Mouse (Mus musculus) stomach, embryonic 15.5 days (tissue): ENCODE results near the gene Lyrm7. TPM values are rescaled to one million over a fixed set of nuclear protein-coding genes. Genes with fewer than 3 reads are reported as not detected.

ENCODE experiments used
- ATAC-seq: fragments of 200-750 bp; cut with Nextera tagmentation; 2 replicates; pipeline ENCODE4 v1.8.0; 2017; ENCODE audit warnings: low read depth, moderate number of reproducible peaks, moderate TSS enrichment; ENCODE audit not compliant: insufficient read depth, low FRiP score
- H3K27ac ChIP-seq: fragments of 300-500 bp; sonication (generic); 2 replicates; pipeline ENCODE4 v1.5.1; 2015; ENCODE audit warnings: mild to moderate bottlenecking, inconsistent platforms
- H3K27me3 ChIP-seq: fragments of 300-500 bp; sonication (generic); replicated peaks from 2 replicates; pipeline ENCODE4 v1.6.1; 2015; ENCODE audit warnings: inconsistent platforms
- H3K36me3 ChIP-seq: fragments of 300-500 bp; sonication (generic); 2 replicates; pipeline ENCODE4 v1.6.1; 2015; ENCODE audit warnings: inconsistent platforms
- H3K4me1 ChIP-seq: fragments of 300-500 bp; sonication (generic); 2 replicates; pipeline ENCODE4 v1.6.1; 2015; ENCODE audit warnings: inconsistent platforms
- H3K4me2 ChIP-seq: fragments of 300-500 bp; sonication (generic); 2 replicates; pipeline ENCODE4 v1.6.1; 2015; ENCODE audit warnings: mild to moderate bottlenecking, inconsistent platforms
- H3K4me3 ChIP-seq: fragments of 300-500 bp; sonication (generic); replicated peaks from 2 replicates; pipeline ENCODE4 v1.5.1; 2015; ENCODE audit warnings: inconsistent platforms
- H3K9ac ChIP-seq: fragments of 300-500 bp; sonication (generic); 2 replicates; pipeline ENCODE4 v1.6.1; 2015; ENCODE audit warnings: inconsistent platforms
- H3K9me3 ChIP-seq: fragments of 300-500 bp; sonication (generic); 2 replicates; pipeline ENCODE4 v1.6.1; 2016; ENCODE audit warnings: inconsistent platforms
- WGBS: fragments of 180-500 bp; shearing (Covaris S2); methylation state at CpG from one replicate; pipeline ENCODE4 v1.1.7; 2015; 5-methylcytosine and 5-hydroxymethylcytosine counted together
- polyA plus RNA-seq: library from polyadenylated mRNA; unstranded; fragments of >200 nt; fragmentation: Nextera tagmentation; extraction: Ambion mirVana; gene quantifications from 2 replicates; pipeline ENCODE4 v1.2.1, GENCODE M21; 2015

Lyrm7 gene
- polyA plus RNA-seq, 1 experiment from 2014 or later, result 7.5 TPM

- no peak for ATAC-seq
- 71% methylated on average over 6 of the region's 6 CpGs for WGBS
Observed at GRCm38 (mm10) chr11:54878893-54879292, 18.2 kb upstream of the Lyrm7 start.

GRCm38 (mm10) chr11:54876031-54876430 lies 15.3 kb upstream of the Lyrm7 start:
- Histone ChIP-seq H3K27me3 (no peaks in the 10 kb centered on the region), H3K4me2 (no peak overlapping the region), H3K4me1 (0 out of 2 replicates have a peak, but pooled peaks cover 2% of the 10 kb centered on the region), H3K36me3 (peaks cover 18% of the 10 kb centered on the region; the same call in 1 of the 2 replicates), H3K4me3 (no peak overlapping the region), H3K9ac (no peak overlapping the region), H3K27ac (no peak overlapping the region), H3K9me3 (no peaks in the 10 kb centered on the region)
- ATAC-seq, result no peak
- 83% methylated on average over 5 of the region's 5 CpGs for WGBS

More at GRCm38 (mm10) chr11:54878893-54879292, 18.2 kb upstream of the Lyrm7 start:
- Histone ChIP-seq H3K9ac (no peak overlapping the region), H3K4me1 (peaks cover 3% of the 10 kb centered on the region; the same call in 1 of the 2 replicates), H3K27ac (no peak overlapping the region), H3K9me3 (no peaks in the 10 kb centered on the region), H3K4me3 (no peak overlapping the region), H3K4me2 (no peak overlapping the region), H3K36me3 (0 out of 2 replicates have a peak, but pooled peaks cover 5% of the 10 kb centered on the region), H3K27me3 (no peaks in the 10 kb centered on the region)

- Histone ChIP-seq H3K9me3 (no peaks in the 10 kb centered on the region), H3K27me3 (no peaks in the 10 kb centered on the region), H3K4me2 (no peak overlapping the region), H3K9ac (no peak overlapping the region), H3K4me1 (peaks cover 14% of the 10 kb centered on the region), H3K27ac (no peak overlapping the region), H3K4me3 (no peak overlapping the region), H3K36me3 (peaks cover 34% of the 10 kb centered on the region)
- ATAC-seq, result no peak
- 80% methylated on average over 7 of the region's 7 CpGs for WGBS
Observed at GRCm38 (mm10) chr11:54871831-54872537, 11.3 kb upstream of the Lyrm7 start.

GRCm38 (mm10) chr11:54869318-54869717 lies 8.6 kb upstream of the Lyrm7 start:
- Histone ChIP-seq H3K4me1 (peaks cover 14% of the 10 kb centered on the region), H3K36me3 (peaks cover 34% of the 10 kb centered on the region), H3K4me2 (no peak overlapping the region), H3K9ac (no peak overlapping the region), H3K27me3 (no peaks in the 10 kb centered on the region), H3K4me3 (no peak overlapping the region), H3K9me3 (no peaks in the 10 kb centered on the region), H3K27ac (no peak overlapping the region)
- WGBS, result 82% methylated on average over 3 of the region's 3 CpGs
- no peak for ATAC-seq

- no peak overlapping the region for H3K9ac ChIP-seq
- no peak for ATAC-seq
- no peak overlapping the region for H3K27ac ChIP-seq
- peak overlapping the region; percentile 52; the same call in 1 of the 2 replicates for H3K4me2 ChIP-seq
- H3K9me3 ChIP-seq, result no peaks in the 10 kb centered on the region
- peaks cover 14% of the 10 kb centered on the region for H3K4me1 ChIP-seq
- WGBS, result 52% methylated on average over 2 of the region's 2 CpGs
- peaks cover 28% of the 10 kb centered on the region for H3K36me3 ChIP-seq
- no peak overlapping the region for H3K4me3 ChIP-seq
- H3K27me3 ChIP-seq, result no peaks in the 10 kb centered on the region
Observed at GRCm38 (mm10) chr11:54868445-54868844, 7.7 kb upstream of the Lyrm7 start.

GRCm38 (mm10) chr11:54867903-54868434 lies 7.3 kb upstream of the Lyrm7 start:
- H3K36me3 ChIP-seq, result peaks cover 28% of the 10 kb centered on the region
- no peaks in the 10 kb centered on the region for H3K9me3 ChIP-seq
- no peak for ATAC-seq
- no peak overlapping the region for H3K9ac ChIP-seq
- H3K27me3 ChIP-seq, result no peaks in the 10 kb centered on the region
- peak overlapping the region; percentile 85; the same call in 1 of the 2 replicates for H3K4me3 ChIP-seq
- 80% methylated on average over 3 of the region's 3 CpGs for WGBS
- H3K27ac ChIP-seq, result no peak overlapping the region
- H3K4me1 ChIP-seq, result peaks cover 14% of the 10 kb centered on the region
- H3K4me2 ChIP-seq, result peak overlapping the region; percentile 52

GRCm38 (mm10) chr11:54867049-54867385 lies 6.3 kb upstream of the Lyrm7 start:
- Histone ChIP-seq H3K27me3 (no peaks in the 10 kb centered on the region), H3K27ac (peak overlapping the region; percentile 92), H3K36me3 (peaks cover 26% of the 10 kb centered on the region), H3K9me3 (no peaks in the 10 kb centered on the region), H3K4me2 (peak overlapping the region; percentile 52), H3K4me1 (peaks cover 14% of the 10 kb centered on the region), H3K9ac (peak overlapping the region; percentile 93), H3K4me3 (peak overlapping the region; percentile 85)
- peak; percentile 49 for ATAC-seq
- WGBS, result under 1% methylated on average over 5 of the region's 5 CpGs

GRCm38 (mm10) chr11:54866119-54867048 lies 5.7 kb upstream of the Lyrm7 start, which contains the start of gene Hint1:
TSS of gene Hint1 (plus strand) at chr11:54866383.
- H3K36me3 ChIP-seq, result peaks cover 20% of the 10 kb centered on the region
- peak within 1 kb of the TSS; percentile 52 for H3K4me2 ChIP-seq
- ATAC-seq, result peak; percentile 84
- H3K27me3 ChIP-seq, result no peaks in the 10 kb centered on the region
- under 1% methylated on average over 98 of the region's 107 CpGs for WGBS
- H3K9me3 ChIP-seq, result no peaks in the 10 kb centered on the region
- H3K4me3 ChIP-seq, result peak within 1 kb of the TSS; percentile 85
- H3K9ac ChIP-seq, result peak within 1 kb of the TSS; percentile 93
- H3K27ac ChIP-seq, result peak within 1 kb of the TSS; percentile 92
- H3K4me1 ChIP-seq, result peaks cover 14% of the 10 kb centered on the region

GRCm38 (mm10) chr11:54865330-54866085 lies 4.8 kb upstream of the Lyrm7 start:
- Histone ChIP-seq H3K36me3 (peaks cover 15% of the 10 kb centered on the region), H3K4me1 (peaks cover 14% of the 10 kb centered on the region), H3K4me3 (peak overlapping the region; percentile 85), H3K9ac (no peak overlapping the region), H3K27ac (peak overlapping the region; percentile 92), H3K27me3 (no peaks in the 10 kb centered on the region), H3K4me2 (peak overlapping the region; percentile 52), H3K9me3 (no peaks in the 10 kb centered on the region)
- WGBS, result 71% methylated on average over 6 of the region's 6 CpGs
- no peak for ATAC-seq

GRCm38 (mm10) chr11:54862621-54863520 lies 2.2 kb upstream of the Lyrm7 start:
- H3K9ac ChIP-seq, result no peak overlapping the region
- no peak overlapping the region for H3K4me2 ChIP-seq
- H3K27me3 ChIP-seq, result no peaks in the 10 kb centered on the region
- H3K27ac ChIP-seq, result no peak overlapping the region
- H3K4me3 ChIP-seq, result no peak overlapping the region
- WGBS, result 44% methylated on average over 10 of the region's 10 CpGs
- H3K36me3 ChIP-seq, result no peaks in the 10 kb centered on the region
- no peaks in the 10 kb centered on the region for H3K9me3 ChIP-seq
- no peak for ATAC-seq
- H3K4me1 ChIP-seq, result peaks cover 5% of the 10 kb centered on the region
